Mouse (Mus musculus): ENCODE measurements around the gene Tbc1d10c.

Tbc1d10c gene

DNA sequence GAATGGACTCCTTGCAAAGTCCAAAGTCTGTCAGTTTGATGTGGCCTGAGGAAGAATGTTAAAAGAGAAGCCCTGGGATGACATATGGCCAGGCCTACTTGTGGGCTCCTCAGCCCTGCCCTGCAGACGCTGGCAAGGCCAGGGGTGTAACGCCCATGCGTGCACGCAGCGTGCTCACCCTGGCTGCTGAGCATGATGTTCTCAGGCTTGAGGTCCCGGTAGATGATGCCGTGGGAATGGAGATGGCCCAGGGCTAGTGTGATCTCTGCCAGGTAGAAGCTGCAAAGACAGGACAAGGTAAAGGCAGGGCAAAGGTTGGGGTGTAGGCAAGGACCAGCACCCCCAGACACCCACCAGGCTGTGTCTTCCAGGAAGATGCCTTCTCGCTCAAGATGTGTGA is 32.0 kb downstream of the Tbc1d10c start:
- in situ Hi-C loops (cut with MboI, MseI) = no loop called here

DNA sequence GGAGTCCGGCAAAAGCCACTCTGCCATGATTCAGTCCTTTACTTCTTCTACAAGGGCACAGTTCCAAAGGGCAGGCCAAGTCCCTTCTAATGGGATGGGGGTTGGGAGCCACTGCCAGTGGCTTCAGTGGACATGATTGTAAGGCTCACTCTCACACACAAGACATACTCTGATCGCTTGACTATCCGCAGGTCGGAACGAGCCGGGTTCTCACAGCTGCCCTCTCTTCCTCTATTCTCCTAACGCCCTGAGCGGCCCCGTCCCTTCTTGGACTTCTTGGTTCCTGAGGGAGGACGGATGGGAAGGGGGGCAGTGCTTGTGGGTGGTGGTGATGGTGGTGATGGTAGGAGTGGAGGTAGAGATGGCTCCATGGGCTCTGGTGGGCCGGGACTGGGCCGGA is 34.3 kb downstream of the Tbc1d10c start:
- in situ Hi-C loops (cut with MboI, MseI) = no loop called here

DNA sequence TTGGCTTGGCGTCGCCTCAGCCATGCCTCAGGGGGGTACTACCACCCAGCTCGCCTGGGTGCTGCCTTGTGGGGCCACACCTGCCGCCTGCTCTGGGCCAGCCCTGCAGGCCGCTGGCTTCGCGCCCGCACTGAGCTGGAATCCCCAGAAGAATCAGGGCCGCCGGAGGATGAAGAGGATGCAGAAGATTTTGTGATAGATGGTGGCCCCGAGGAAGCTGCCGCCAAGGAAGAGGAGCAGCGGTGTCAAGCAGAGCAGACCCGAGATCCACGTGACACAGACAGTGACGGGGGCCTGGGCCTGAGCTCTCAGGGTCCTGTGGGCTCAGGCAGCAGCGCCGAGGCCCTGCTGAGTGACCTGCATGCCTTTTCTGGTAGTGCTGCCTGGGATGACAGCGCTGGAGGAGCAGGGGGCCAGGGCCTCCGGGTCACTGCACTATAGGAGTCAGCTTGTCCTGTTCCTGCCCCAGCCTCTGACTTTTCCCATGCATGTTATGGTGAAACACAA is 35.0 kb downstream of the Tbc1d10c start:
- in situ Hi-C loops (cut with MboI, MseI) = no loop called here

DNA sequence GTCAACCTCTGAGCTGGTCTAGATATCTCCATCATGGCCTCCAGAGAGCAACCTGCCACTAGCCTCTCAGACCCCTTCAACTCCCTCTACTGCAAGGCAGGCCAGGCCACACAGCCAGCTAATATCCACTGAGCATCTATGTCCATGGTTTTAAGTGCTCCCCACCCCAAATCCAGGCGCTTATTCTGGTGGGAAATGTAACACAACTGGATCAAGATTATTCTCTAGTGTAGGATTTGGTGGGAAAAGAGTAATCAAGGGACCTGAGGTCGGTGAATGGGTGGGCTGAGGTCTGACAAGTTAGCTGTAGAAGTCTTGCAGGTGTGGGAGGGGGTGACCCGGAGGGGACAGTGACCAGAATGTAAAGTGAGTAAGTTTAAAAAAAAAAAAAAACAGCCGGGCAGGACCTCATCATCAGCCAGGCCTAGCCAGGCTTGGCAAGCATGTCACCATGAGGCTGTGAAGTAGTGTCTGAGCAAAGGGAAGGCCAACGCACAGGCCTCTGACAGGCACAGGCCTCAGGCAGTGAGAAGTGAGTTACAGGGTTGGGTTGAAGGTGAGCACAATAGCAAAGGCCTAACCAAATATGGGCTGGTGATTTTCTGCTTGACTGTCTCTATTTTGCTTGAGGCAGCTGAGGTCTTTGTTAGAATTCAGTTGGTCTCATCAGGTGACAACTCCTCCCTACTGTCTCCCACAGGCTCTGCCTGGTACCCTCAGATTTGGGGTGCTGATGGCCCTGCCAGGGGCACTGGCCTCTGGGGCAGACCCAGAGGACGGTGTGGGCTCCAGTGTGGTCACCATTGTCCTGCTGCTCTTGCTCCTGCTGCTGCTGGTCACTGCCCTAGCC is 35.6 kb downstream of the Tbc1d10c start:
- in situ Hi-C loops (cut with MboI, MseI) = no loop called here

DNA sequence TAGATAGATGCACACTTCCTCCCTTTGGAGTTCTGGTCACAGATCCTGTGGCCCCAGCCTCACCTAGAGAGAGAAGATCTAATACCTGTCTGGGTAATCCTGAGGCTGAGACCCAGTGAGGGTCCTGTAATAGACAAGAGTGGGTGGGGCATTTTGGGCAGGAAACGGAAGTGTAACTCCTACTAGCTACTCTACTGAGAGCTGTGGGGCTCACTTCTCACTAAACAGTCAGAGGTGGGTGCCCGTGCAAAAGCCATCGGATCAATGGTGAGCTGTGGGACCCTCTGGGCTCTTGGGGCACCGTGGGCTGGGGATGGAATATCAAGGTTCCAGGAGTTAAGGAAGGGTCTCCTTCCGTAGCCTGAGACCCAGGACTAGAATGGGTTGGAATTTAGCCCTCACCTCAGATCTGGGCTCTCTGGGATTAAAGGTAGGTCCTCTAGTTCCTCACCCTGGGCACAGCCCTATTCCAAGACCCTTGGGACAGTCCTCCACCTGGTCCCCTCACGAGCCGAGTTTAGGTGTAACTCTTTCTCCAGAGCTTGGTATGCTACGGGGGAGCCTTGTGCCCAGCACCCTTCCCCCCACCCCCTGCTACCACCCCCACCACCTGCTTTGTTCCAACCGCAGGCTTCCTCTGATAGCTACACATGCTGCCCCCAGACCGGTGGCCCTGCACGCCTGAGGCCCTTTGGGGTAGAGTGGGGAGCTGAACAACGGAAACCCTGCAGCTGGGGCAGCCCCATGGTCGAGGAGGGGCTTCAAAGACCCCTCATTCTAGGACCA is 36.5 kb downstream of the Tbc1d10c start:
- in situ Hi-C loops (cut with MboI, MseI) = no loop called here

DNA sequence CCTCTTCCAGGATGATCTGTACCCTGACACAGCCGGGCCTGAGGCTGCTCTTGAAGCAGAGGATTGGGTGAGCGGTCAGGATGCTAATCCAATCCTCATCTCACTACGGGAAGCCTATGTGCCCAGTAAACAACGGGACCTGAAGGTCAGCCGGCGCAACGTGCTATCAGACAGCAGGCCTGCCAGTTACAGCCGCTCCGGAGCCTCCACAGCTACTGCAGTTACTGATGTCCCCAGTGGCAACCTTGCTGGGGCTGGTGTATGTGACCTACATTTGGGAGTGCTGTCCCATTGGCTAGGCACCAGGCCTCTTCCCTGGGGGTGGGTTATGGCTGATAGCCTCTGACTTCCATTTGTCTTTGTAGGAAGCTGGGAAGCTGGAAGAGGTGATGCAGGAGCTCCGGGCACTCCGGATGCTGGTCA is 37.8 kb downstream of the Tbc1d10c start, which contains the start of gene Ptprcap:
Ptprcap (plus strand) TSS at position 373 of the 423 bp plus-strand sequence.
- in situ Hi-C loops (cut with MboI, MseI) = no loop called here

DNA sequence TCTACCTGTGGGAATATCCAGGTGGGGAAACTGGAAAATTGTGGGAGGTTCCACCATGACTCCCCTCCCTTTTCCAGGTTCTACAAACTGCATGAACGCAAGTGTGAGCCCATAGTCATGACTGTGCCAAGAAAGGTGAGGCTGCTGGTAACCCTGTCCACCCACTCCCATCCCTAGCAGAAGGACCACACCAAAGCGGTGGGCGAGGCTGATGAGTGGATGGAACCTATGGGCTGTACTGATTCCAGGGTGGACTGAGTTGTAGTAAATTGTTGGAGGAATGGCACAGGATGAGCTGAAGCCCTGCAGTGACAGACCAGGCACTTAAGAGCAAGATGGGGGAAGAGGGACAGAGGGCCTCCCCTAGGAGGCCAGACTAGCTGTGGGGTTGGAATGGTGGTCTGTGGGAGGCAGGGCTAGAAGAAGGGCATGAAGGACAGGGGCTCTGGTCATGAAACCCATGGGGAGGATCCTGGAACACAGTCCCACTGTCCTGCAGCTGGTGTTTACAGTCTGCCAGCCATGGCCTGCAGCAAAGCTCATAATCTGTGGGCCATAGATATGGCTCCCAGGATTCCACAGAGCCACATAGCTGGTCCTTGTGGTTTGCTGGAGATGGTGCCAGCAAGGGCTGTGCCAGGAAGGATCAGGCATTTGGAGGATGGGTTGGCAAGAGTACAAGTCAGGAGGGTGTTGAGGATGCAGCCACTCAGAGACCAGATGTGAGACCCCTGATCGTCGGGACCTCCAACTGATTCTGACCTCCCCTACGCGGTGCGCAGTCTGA is 38.4 kb downstream of the Tbc1d10c start:
- in situ Hi-C loops (cut with MboI, MseI) = no loop called here

DNA sequence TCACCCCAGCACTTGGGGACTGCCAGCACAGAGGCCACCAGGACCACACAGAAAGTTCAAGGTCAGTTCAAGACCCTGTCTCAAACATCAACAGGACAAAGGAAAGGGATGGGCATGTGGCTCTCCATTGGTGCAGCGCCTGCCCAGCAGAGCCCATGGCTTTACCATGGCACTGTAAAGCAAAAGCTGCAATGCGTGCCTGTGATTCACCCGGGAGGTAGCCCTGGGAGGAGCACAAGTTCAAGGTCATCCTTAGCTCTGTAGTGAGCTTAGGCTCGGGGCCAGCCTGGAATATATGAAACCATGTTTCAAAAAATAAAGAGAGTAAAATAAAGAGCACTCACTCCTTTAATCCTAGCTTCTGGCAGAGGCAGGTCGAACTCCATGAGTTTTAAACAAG is 39.2 kb downstream of the Tbc1d10c start:
- in situ Hi-C loops (cut with MboI, MseI) = no loop called here

DNA sequence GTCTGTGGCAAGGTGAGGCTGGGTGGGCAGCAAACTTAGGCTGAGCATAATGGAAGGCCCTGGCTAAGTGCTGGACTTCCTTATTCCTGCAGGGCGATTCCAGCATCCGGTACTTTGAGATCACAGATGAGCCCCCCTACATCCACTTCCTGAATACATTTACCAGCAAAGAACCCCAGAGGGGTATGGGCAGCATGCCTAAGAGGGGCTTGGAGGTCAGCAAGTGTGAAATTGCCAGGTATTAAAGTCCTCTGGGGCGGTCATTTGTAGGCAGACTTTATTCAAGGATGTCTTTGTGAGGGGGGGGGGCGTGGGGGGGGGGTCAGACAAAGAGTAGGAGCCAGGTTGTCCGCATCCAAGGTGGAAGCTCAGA is 39.6 kb downstream of the Tbc1d10c start:
- in situ Hi-C loops (cut with MboI, MseI) = no loop called here

DNA sequence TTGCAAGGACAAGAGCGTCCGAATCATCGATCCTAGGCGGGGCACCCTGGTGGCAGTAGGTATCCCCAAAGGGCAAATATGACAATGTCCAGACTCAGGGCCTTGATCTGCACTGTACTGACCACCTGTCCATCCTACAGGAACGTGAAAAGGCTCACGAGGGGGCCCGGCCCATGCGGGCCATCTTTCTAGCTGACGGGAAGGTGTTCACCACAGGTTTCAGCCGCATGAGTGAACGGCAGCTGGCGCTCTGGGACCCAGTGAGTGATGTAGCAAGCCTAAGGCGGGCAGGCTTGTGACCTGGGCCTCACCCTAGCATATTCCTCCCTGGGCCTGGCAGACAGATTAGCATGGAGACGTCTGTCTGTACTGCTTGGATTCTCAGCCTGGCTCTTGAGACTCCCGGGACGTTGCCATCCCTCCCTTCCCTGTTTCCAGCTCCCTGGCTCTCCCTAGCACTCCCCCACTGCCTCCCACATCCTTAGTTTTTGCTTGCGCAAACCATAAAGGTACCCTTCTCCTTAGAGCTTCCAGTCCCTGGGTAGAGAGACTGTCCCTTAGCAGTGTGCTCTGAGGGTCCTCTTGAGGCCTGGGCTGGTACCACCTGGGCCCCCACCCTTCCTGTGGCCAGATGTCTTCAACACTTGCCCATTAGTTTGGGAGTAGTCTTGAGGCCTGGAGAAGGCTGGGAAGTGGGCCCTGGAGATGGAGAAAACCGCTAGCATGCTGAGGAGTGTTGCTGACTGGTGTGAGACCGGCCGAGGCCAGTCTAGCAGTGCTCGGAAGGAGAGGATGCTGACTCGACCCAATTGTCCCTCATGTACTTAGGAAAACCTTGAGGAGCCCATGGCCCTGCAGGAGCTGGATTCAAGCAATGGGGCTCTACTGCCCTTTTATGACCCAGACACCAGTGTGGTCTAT is 40.3 kb downstream of the Tbc1d10c start:
- in situ Hi-C loops (cut with MboI, MseI) = no loop called here

DNA sequence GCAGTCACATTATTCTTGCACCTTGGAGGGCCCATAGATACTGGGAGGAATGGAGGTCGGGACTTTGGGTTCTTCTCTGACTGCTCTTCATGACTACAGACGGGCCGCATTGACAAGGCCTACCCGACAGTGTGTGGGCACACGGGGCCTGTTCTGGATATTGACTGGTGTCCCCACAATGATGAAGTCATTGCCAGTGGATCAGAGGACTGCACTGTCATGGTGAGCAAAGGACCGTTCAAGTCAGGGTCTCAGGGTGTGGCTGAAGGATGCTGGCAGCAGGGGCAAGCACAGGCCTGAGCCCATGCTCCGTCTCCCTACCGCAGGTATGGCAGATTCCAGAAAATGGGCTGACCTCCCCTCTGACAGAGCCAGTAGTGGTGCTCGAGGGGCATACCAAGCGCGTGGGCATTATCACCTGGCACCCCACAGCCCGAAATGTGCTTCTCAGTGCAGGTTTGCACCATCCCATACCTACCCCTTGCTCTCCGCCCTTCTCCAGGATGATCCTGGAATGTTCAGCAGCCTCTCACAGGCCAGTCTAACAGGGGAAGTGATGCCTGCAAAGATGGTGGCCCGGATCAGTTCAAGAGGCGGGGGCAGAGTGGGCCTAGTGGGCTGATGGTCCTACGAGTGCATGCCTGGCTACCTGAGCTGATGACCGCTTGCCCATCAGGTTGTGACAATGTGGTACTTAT is 41.2 kb downstream of the Tbc1d10c start:
- in situ Hi-C loops (cut with MboI, MseI) = no loop called here

DNA sequence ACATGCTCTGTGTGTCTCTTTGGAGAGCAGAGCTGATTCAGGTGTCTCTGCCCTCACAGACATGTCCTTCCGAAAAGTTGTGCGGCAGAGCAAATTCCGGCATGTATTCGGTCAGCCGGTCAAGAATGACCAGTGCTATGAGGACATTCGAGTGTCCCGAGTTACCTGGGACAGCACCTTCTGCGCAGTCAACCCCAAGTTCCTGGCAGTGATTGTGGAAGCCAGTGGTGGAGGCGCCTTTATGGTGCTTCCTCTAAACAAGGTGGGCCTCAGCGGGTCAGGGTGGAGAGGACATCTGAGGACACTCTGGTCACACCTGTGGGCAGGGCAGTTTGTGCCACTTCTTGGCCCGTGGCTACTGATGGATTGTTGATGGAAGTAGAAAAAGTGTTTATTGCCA is 41.8 kb downstream of the Tbc1d10c start:
- in situ Hi-C loops (cut with MboI, MseI) = no loop called here

DNA sequence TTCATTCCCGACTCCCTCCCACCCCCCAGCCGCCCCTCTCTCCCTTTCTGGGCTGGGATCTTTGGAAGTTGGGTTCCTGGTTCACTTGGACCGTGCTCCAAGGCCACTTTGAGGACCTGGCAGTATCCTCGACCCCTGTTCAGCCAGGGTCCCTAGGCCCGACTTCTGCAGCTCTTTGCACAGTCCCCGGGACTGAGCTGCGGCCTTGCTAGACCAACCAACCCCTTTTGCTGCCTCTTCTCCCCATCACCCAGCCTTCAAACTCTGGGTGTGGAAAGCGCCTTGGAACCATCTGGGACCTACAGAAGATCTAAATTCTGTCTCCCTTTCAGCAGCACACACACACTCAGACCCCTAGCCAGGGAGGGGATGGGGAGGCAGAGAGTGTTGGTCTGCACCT is 42.3 kb downstream of the Tbc1d10c start:
- in situ Hi-C loops (cut with MboI, MseI) = no loop called here

DNA sequence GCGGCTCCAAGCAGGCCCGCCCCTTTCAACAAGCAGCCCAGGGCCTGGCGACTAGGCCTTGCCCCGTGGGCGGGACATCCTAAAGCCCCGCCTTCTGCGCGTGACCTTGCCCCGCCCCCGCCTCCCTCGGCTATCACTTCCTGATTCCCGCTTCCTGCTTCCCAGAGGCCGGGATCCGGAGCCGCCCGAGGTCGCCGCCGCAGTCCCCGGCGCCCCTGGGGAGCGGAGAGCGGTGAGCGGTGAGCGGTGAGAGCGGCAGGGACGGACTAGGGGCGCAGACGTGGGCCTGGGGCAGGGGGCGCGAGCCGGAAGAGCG is 42.6 kb downstream of the Tbc1d10c start, which contains the start of gene Coro1b:
Coro1b (plus strand) TSS at position 129 of the 316 bp plus-strand sequence.
- in situ Hi-C loops (cut with MboI, MseI) = no loop called here

DNA sequence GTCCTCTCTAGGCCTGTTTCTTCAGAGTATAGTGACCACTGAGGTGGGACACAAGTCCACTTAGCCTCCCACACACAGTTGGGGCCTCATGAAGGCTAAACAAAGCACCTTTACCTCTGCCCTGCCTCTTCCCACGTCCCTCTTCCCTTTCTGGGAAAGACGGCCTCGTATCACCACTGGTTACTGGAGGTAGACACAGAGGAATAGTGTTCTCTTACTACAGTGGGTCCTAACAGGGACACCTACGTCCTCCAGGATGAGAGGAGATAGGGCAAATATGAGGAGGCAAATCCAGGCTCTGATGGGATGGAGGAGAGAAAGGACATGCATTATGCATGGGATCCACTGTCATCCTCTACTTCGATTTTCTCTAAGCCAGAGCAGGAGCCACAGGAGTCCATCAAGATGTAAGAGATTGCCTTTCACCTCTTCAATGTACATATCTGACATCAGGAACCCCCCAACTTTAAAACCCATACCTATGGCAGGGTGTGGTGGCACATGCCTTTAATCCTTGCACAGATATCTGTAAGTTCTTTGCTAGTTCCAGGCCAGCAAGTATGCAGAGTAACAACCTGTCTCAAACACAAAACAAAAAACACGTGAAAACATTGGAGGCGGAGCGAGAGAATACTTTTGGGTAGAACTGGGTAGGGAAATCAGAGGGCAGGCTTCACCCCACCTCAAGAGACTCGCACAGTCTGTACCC is 43.1 kb downstream of the Tbc1d10c start:
- in situ Hi-C loops (cut with MboI, MseI) = no loop called here

DNA sequence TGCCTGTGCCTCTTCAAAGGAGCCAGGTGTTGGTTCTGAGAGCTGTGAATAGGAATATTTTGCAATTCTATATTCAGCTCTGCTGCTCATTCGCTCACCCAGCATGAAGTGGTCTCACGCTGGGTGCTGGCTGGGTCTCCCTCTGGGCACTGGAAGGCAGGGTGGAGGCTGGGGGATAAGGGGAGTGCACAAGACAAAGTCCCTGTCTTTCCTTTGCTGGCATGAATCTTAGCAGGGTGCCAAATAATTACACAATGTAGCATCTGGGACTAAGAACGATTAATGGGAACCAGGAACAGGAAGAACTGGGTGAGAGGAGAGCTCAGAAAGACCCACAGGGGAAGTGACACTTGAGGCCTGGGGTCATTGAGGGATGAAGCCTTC is 44.1 kb downstream of the Tbc1d10c start:
- in situ Hi-C loops (cut with MboI, MseI) = no loop called here

DNA sequence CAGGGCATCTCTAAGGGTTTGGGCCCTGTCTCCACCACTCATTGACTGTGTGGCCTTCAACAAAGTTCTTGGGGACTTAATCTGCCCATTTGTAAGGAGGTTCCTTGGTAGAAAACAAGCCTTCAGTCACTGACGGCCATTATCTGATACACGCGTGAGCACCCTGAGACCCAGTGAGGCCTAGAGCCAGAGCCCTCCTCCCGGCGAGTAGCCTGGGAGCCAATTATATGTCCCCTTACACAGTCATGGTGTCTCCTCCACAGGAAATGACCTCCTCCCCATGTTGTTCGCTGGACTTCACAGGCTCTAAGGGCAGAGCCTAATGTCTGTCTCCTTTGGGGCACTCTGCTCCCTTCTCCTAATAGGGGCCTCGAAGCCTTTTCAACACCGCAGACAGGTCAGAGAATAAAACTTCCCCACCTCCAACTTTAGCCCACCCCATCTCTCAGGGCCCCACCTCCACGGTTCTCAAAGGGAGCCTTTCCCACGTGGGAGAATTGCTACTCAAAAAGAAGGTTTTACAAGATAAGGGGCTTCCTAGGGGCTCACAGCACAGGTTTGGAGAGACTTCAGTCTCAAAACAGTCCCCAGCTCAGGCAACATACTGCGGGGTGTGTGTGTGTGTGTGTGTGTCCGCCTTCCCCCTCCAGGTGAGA is 44.6 kb downstream of the Tbc1d10c start:
- in situ Hi-C loops (cut with MboI, MseI) = no loop called here

DNA sequence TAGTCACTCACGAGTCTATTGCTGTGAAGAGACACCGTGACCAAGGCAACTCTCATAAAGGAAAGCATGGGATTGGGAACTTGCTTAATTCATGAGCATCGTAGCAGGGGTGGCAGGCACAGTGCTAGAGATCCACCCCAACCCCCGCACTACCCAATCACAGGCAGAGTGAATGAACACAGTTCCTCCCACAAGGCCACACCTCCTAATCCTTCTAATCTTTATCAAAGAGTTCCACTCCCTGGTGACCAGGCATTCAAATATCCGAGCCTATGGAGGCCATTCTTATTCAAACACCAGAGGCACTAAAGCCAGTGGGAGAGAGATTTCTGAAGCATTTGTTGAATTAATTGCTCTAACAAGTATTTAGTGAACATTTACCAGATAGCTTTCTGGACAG is 45.1 kb downstream of the Tbc1d10c start:
- in situ Hi-C loops (cut with MboI, MseI) = no loop called here

All from T-helper 2 cell (primary cell).